Mouse (Mus musculus) heart, adult 2 months (tissue): ENCODE measurements around the gene Mrpl23.

ENCODE experiments used
- CTCF ChIP-seq: fragments of 200-600 bp; IDR thresholded peaks from 2 replicates; pipeline ENCODE4 v1.8.1; 2022; ENCODE audit warnings: antibody characterized with exemption, mild to moderate bottlenecking, moderate library complexity
- POLR2A ChIP-seq: fragments of 200-500 bp; IDR thresholded peaks from 2 replicates; pipeline ENCODE4 v1.6.1; 2011; ENCODE audit warnings: mild to moderate bottlenecking, low read depth, low read length, control low read depth; ENCODE audit not compliant: insufficient read depth

DNA sequence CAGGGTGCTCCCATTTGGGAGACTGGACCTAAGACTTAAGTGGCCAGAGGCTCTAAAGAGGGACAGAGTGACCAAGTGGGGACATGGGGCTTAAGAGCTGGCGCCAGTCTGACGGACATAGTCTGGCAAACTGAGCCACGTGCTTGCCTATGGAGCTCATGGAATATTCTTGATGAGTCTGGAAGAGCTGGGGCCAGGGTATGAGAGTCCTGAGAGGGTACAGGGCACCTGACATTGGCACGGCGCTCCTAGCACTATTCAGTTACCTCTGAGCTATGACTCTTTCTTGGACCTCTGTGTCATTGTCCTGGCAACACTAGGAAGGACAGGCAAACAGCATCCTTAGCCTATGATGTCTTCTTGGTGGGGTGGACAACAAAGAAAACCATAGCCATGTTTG is 19.2 kb downstream of the Mrpl23 start:
- TF ChIP-seq CTCF (no peak), POLR2A (no peak)
